Mouse (Mus musculus) left cerebral cortex, postnatal 14 days (tissue): ENCODE results near the gene Zfp92. TPM values are rescaled to one million over a fixed set of nuclear protein-coding genes. Genes with fewer than 3 reads are reported as not detected.

Experiments
- DNase-seq, 2 experiments: peaks; one replicate each; pipeline ENCODE4 v3.0.0; 2021 to 2022; ENCODE audit warnings: low spot score in 2 of 2, mixed read lengths in 1 of 2
- intact Hi-C: fragments of 180-260 bp; cut with DNase I; formaldehyde crosslinking; loops from one replicate; pipeline ENCODE4 v1.15.1; 2025
- total RNA-seq, 2 experiments: library from RNA; stranded (reverse); gene quantifications; 2 replicates each; pipeline ENCODE4 v1.2.3; 2021

Zfp92 gene
- total RNA-seq, 2 experiments from 2014 or later = 1.5 to 2.1 TPM

GRCm38 (mm10) chrX:73468330-73468729 lies 57.4 kb downstream of the Zfp92 start:
- intact Hi-C loops = no loop called here
- no peak for DNase-seq

GRCm38 (mm10) chrX:73468752-73469151 lies 57.9 kb downstream of the Zfp92 start:
- intact Hi-C loops = no loop called here
- DNase-seq = no peak

- intact Hi-C loops = no loop called here
- no peak for DNase-seq
Observed at GRCm38 (mm10) chrX:73471764-73472163, 60.9 kb downstream of the Zfp92 start.

GRCm38 (mm10) chrX:73474340-73475165 lies 63.7 kb downstream of the Zfp92 start:
- no peak for DNase-seq
- intact Hi-C loops = no loop called here

GRCm38 (mm10) chrX:73475658-73476256 lies 64.9 kb downstream of the Zfp92 start:
- DNase-seq = no peak
- intact Hi-C loops = no loop called here

GRCm38 (mm10) chrX:73476621-73477020 lies 65.7 kb downstream of the Zfp92 start:
- intact Hi-C loops = no loop called here
- DNase-seq = no peak

- DNase-seq = no peak
- intact Hi-C loops = no loop called here
Observed at GRCm38 (mm10) chrX:73477500-73477899, 66.6 kb downstream of the Zfp92 start.

Other genes starting within 250 kb of the Zfp92 start
- not detected for gene Spin2d, start 234.1 kb upstream of the Zfp92 start, total RNA-seq
- 10 to 100 TPM in 1 of 2 experiments, 1 to 10 TPM in 1; 4.3 to 11.2 TPM for gene Xlr3b, start 218.9 kb upstream of the Zfp92 start, total RNA-seq
- gene Xlr4b, start 196.8 kb upstream of the Zfp92 start, total RNA-seq = 1 to 10 TPM in 1 of 2 experiments, not detected in 1; 1.5 TPM
- gene F8a, start 182.8 kb upstream of the Zfp92 start, total RNA-seq = 10 to 100 TPM; 14.6 to 14.7 TPM
- not detected for gene Xlr4c, start 168.0 kb upstream of the Zfp92 start, total RNA-seq
- gene Xlr3c, start 145.7 kb upstream of the Zfp92 start, total RNA-seq = not detected
- gene Xlr5a, start 118.1 kb upstream of the Zfp92 start, total RNA-seq = not detected
- gene Xlr5c, start 118.1 kb upstream of the Zfp92 start, total RNA-seq = not detected
- gene Gm45015, start 74.3 kb upstream of the Zfp92 start, total RNA-seq = not detected
- gene Zfp275, start 68.5 kb upstream of the Zfp92 start, total RNA-seq = 10 to 100 TPM; 16.2 to 17.9 TPM
- gene Gm18336, start 12.4 kb upstream of the Zfp92 start, total RNA-seq = under 1 TPM; 0.15 TPM
- gene Trex2, start 24.2 kb downstream of the Zfp92 start, total RNA-seq = not detected
- 1 to 10 TPM; 8.6 TPM for gene Haus7, start 47.9 kb downstream of the Zfp92 start, total RNA-seq
- gene Bgn, start 72.5 kb downstream of the Zfp92 start, total RNA-seq = 10 to 100 TPM; 27.0 to 29.0 TPM
- 10 to 100 TPM; 77.4 to 83.1 TPM for gene Atp2b3, start 92.0 kb downstream of the Zfp92 start, total RNA-seq
- gene Dusp9, start 228.3 kb downstream of the Zfp92 start, total RNA-seq = under 1 TPM; 0.79 to 0.82 TPM
- 100 to 1,000 TPM; 145 to 153 TPM for gene Pnck, start 249.0 kb downstream of the Zfp92 start, total RNA-seq